Mouse (Mus musculus): ENCODE data around the gene Rpp38.

Gene Rpp38

GRCm38 (mm10) chr2:3285709-3286108 is 46.7 kb downstream of the Rpp38 start:
- DNase-seq (ENCODE audit: low spot score in 2 of 2), result no peak

GRCm38 (mm10) chr2:3285181-3285530 is 47.3 kb downstream of the Rpp38 start:
- DNase-seq (ENCODE audit: low spot score in 2 of 2), result no peak

GRCm38 (mm10) chr2:3284473-3285180 is 47.8 kb downstream of the Rpp38 start:
- peak; percentile 47 to 56 for DNase-seq (ENCODE audit: low spot score in 2 of 2)

- peak; percentile 97 for DNase-seq (ENCODE audit: low spot score in 2 of 2)
Observed at GRCm38 (mm10) chr2:3283602-3284472, 48.6 kb downstream of the Rpp38 start, which contains the start of gene Nmt2. Gene Nmt2, plus strand, starts transcription at chr2:3284212.

- DNase-seq (ENCODE audit: low spot score in 2 of 2), result no peak
Observed at GRCm38 (mm10) chr2:3282866-3283601, 49.4 kb downstream of the Rpp38 start.

- DNase-seq (ENCODE audit: low spot score in 2 of 2), result no peak
Observed at GRCm38 (mm10) chr2:3281311-3281710, 51.1 kb downstream of the Rpp38 start.
